Mouse (Mus musculus) G1E (cell line): ENCODE data around the gene Dnah10.

ENCODE experiments used
- CTCF ChIP-seq: IDR thresholded peaks from 2 replicates; pipeline ENCODE4 v1.5.1; 2012; ENCODE audit warnings: low read depth, low read length, inconsistent platforms, mixed read lengths
- GATA1 ChIP-seq: IDR thresholded peaks from 2 replicates; pipeline ENCODE4 v1.6.1; 2012; ENCODE audit warnings: borderline replicate concordance, low read length, inconsistent platforms, mixed read lengths
- GATA2 ChIP-seq: IDR thresholded peaks from 2 replicates; pipeline ENCODE4 v1.6.1; 2012; ENCODE audit warnings: low read depth, low read length, inconsistent platforms, borderline replicate concordance

GRCm38 (mm10) chr5:124733961-124734360, 9.1 kb downstream of the Dnah10 start:
- TF ChIP-seq CTCF (no peak), GATA1 (no peak), GATA2 (no peak)
